Mouse (Mus musculus) megakaryocyte-erythroid progenitor cell, adult 5-6 weeks (primary cell): ENCODE results near the gene Ttc12. TPM values are rescaled to one million over a fixed set of nuclear protein-coding genes. Genes with fewer than 3 reads are reported as not detected.

ENCODE experiments used
- ATAC-seq: replicated peaks from 2 replicates; pipeline ENCODE4 v1.8.0; 2016; ENCODE audit warnings: mild to moderate bottlenecking, inconsistent platforms; ENCODE audit not compliant: severe bottlenecking, poor library complexity, low FRiP score, low TSS enrichment
- total RNA-seq, 2 experiments: library from RNA; stranded (forward) in 1 of 2; stranded (reverse) in 1 of 2; fragments of 200-1000, 215-1000 nt in 1 of 2; fragments of >200 nt in 1 of 2; fragmentation: Nextera tagmentation in 1 of 2; gene quantifications; 2 replicates each; pipeline ENCODE4 v1.2.3; 2014 to 2017

Gene Ttc12
- total RNA-seq, 2 experiments from 2014 or later, result 0.52 to 0.85 TPM

GRCm38 (mm10) chr9:49407028-49407427 is 79.0 kb downstream of the Ttc12 start:
- ATAC-seq, result no peak

GRCm38 (mm10) chr9:49403711-49404110 is 82.3 kb downstream of the Ttc12 start:
- ATAC-seq, result no peak

DNA sequence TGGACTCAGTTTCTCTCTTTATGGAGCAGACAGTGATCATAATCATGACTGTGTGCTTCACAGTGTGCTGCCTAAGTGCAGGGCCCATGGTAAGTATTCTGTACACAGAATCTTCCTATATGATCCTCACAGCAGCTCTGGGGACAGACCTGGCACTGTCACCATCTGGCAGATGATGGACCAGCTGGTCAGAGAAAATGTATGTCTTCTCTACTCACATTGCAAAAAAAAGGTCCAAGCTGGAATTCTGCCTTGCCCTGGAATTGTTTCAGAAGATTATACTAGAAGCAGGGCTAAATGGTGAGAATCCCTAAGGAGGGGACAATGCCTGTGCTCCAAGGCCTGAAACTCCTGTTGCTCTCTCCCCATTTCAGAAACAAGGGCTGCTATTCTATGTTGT is 90.0 kb downstream of the Ttc12 start:
- ATAC-seq, result no peak

DNA sequence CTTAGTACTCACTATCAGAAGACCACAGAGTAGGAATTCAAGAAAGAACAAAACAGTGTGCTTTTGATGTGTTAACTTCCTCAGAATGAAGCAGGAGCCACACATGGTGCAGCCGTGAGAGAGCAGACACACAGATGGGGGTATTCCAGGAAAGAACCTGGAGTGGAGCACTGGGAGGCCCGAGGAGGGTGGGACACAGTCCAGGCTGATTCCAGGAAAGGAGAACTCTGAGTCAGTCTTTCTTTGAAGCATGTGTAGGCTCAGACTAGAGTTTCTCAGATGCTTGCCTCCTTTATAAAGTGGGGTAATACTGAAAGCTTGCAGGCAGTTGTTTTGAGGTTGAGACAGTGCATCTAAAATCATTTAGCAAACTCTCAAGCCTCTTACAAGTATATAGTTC is 93.8 kb downstream of the Ttc12 start:
- ATAC-seq, result no peak

Other genes with a start within 250 kb of the Ttc12 start
- not detected in 2 replicates for gene Gm4894, start 235.7 kb downstream of the Ttc12 start, total RNA-seq (2014; fragmentation: Nextera tagmentation)
- not detected in 2 replicates for gene Gm4894, start 235.7 kb downstream of the Ttc12 start, total RNA-seq (2017)
- gene Drd2, start 145.6 kb downstream of the Ttc12 start, total RNA-seq (2014; fragmentation: Nextera tagmentation), result not detected in 2 replicates
- not detected in 2 replicates for gene Drd2, start 145.6 kb downstream of the Ttc12 start, total RNA-seq (2017)
- gene Ankk1, start 59.2 kb downstream of the Ttc12 start, total RNA-seq (2014; fragmentation: Nextera tagmentation), result not detected in 2 replicates
- gene Ankk1, start 59.2 kb downstream of the Ttc12 start, total RNA-seq (2017), result not detected in 2 replicates